Mouse (Mus musculus) limb, embryonic 14.5 days (tissue): Measurements from ENCODE around the gene Lyrm9. TPM values are rescaled to one million over a fixed set of nuclear protein-coding genes. Genes with fewer than 3 reads are reported as not detected.

Experiments used
- ATAC-seq: fragments of 200-750 bp; cut with Nextera tagmentation; 2 replicates; pipeline ENCODE4 v1.8.0; 2017; ENCODE audit warnings: low read depth, moderate number of reproducible peaks, moderate TSS enrichment; ENCODE audit not compliant: low FRiP score
- DNase-seq: peaks from one replicate; pipeline ENCODE4 v3.0.0-alpha.2; 2015; ENCODE audit warnings: low spot score
- H3K27ac ChIP-seq: fragments of 300-500 bp; sonication (generic); replicated peaks from 2 replicates; pipeline ENCODE4 v1.5.1; 2014; ENCODE audit warnings: low read depth, mild to moderate bottlenecking, low read length, moderate library complexity, mixed read lengths
- H3K27me3 ChIP-seq: fragments of 300-500 bp; sonication (generic); 2 replicates; pipeline ENCODE4 v1.6.1; 2014; ENCODE audit warnings: low read length, mixed read lengths; ENCODE audit not compliant: control insufficient read depth, insufficient read depth
- H3K36me3 ChIP-seq: fragments of 300-500 bp; sonication (generic); 2 replicates; pipeline ENCODE4 v1.6.1; 2014; ENCODE audit warnings: mild to moderate bottlenecking, low read length, moderate library complexity, mixed read lengths; ENCODE audit not compliant: control insufficient read depth, insufficient read depth
- H3K4me1 ChIP-seq: fragments of 300-500 bp; sonication (generic); 2 replicates; pipeline ENCODE4 v1.6.1; 2014; ENCODE audit warnings: antibody characterized with exemption, low read length, mixed read lengths; ENCODE audit not compliant: control insufficient read depth, insufficient read depth
- H3K4me2 ChIP-seq: fragments of 300-500 bp; sonication (generic); replicated peaks from 2 replicates; pipeline ENCODE4 v1.6.1; 2014; ENCODE audit warnings: low read depth, mild to moderate bottlenecking, low read length, moderate library complexity; ENCODE audit not compliant: severe bottlenecking
- H3K4me3 ChIP-seq: fragments of 300-500 bp; sonication (generic); replicated peaks from 2 replicates; pipeline ENCODE4 v1.5.1; 2014; ENCODE audit warnings: low read length
- H3K9ac ChIP-seq: fragments of 300-500 bp; sonication (generic); 2 replicates; pipeline ENCODE4 v1.6.1; 2014; ENCODE audit warnings: mild to moderate bottlenecking, low read depth, low read length, moderate library complexity; ENCODE audit not compliant: severe bottlenecking
- H3K9me3 ChIP-seq: fragments of 300-500 bp; sonication (generic); 2 replicates; pipeline ENCODE4 v1.6.1; 2016; ENCODE audit warnings: low read length; ENCODE audit not compliant: control insufficient read depth
- POLR2A ChIP-seq: fragments of 200-500 bp; IDR thresholded peaks from 2 replicates; pipeline ENCODE4 v1.8.0; 2012; ENCODE audit warnings: inconsistent platforms, mild to moderate bottlenecking, moderate library complexity, borderline replicate concordance; ENCODE audit not compliant: insufficient read depth, insufficient read length; ENCODE audit errors: extremely low read depth
- WGBS: fragments of 180-500 bp; shearing (Covaris S2); extraction: QIAGEN DNeasy Blood & Tissue Kit; methylation state at CpG from one replicate; pipeline ENCODE4 v1.1.7; 2014; 5-methylcytosine and 5-hydroxymethylcytosine counted together
- polyA plus RNA-seq, 2 experiments: library from polyadenylated mRNA; depleted of rRNA in 1 of 2; stranded (reverse) in 1 of 2; unstranded in 1 of 2; fragments of >200 nt; fragmentation: Nextera tagmentation in 1 of 2; extraction: Ambion mirVana in 1 of 2; gene quantifications; 2 replicates each; pipeline versions ENCODE4 v1.2.1 to v1.2.3; 2012 to 2014

The Lyrm9 gene
- polyA plus RNA-seq, 2 experiments, result 10.1 to 15.1 TPM

GRCm38 (mm10) chr11:78805198-78805597, 21.2 kb upstream of the Lyrm9 start:
- DNase-seq (no peak), ATAC-seq (no peak)
- Histone ChIP-seq H3K27ac (no peak overlapping the region), H3K9me3 (no peaks in the 10 kb centered on the region), H3K27me3 (no peaks in the 10 kb centered on the region), H3K4me2 (no peak overlapping the region), H3K4me3 (no peak overlapping the region), H3K9ac (no peak overlapping the region), H3K4me1 (no peaks in the 10 kb centered on the region), H3K36me3 (no peaks in the 10 kb centered on the region)
- WGBS, result 67% methylated on average over 6 of the region's 6 CpGs
- no peak for TF ChIP-seq POLR2A

- TF ChIP-seq POLR2A, result no peak
- Histone ChIP-seq H3K4me3 (no peak overlapping the region), H3K36me3 (no peaks in the 10 kb centered on the region), H3K27ac (no peak overlapping the region), H3K27me3 (no peaks in the 10 kb centered on the region), H3K9ac (no peak overlapping the region), H3K4me2 (no peak overlapping the region), H3K4me1 (no peaks in the 10 kb centered on the region), H3K9me3 (no peaks in the 10 kb centered on the region)
- ATAC-seq (no peak), DNase-seq (no peak)
- 39% methylated on average over 9 of the region's 9 CpGs for WGBS
Observed at GRCm38 (mm10) chr11:78805691-78806137, 20.7 kb upstream of the Lyrm9 start.

GRCm38 (mm10) chr11:78807341-78808108, 18.9 kb upstream of the Lyrm9 start:
- Histone ChIP-seq H3K36me3 (no peaks in the 10 kb centered on the region), H3K9me3 (no peaks in the 10 kb centered on the region), H3K27ac (no peak overlapping the region), H3K4me1 (no peaks in the 10 kb centered on the region), H3K4me2 (no peak overlapping the region), H3K27me3 (no peaks in the 10 kb centered on the region), H3K9ac (no peak overlapping the region), H3K4me3 (no peak overlapping the region)
- TF ChIP-seq POLR2A, result no peak
- ATAC-seq (no peak), DNase-seq (no peak)
- 57% methylated on average over 6 of the region's 6 CpGs for WGBS

- no peaks in the 10 kb centered on the region for H3K36me3 ChIP-seq
- H3K4me3 ChIP-seq, result no peak overlapping the region
- DNase-seq (no peak), ATAC-seq (no peak)
- no peak overlapping the region for H3K4me2 ChIP-seq
- H3K27me3 ChIP-seq, result no peaks in the 10 kb centered on the region
- TF ChIP-seq POLR2A, result no peak
- peaks cover 3% of the 10 kb centered on the region; the same call in 1 of the 2 replicates for H3K4me1 ChIP-seq
- no peak overlapping the region for H3K27ac ChIP-seq
- H3K9me3 ChIP-seq, result no peaks in the 10 kb centered on the region
- H3K9ac ChIP-seq, result no peak overlapping the region
Observed at GRCm38 (mm10) chr11:78809398-78809797, 17.0 kb upstream of the Lyrm9 start.

GRCm38 (mm10) chr11:78814461-78814941, 11.9 kb upstream of the Lyrm9 start:
- WGBS, result 70% methylated on average over 7 of the region's 7 CpGs
- H3K9me3 ChIP-seq, result no peaks in the 10 kb centered on the region
- no peaks in the 10 kb centered on the region for H3K36me3 ChIP-seq
- no peak overlapping the region for H3K4me2 ChIP-seq
- TF ChIP-seq POLR2A, result no peak
- H3K9ac ChIP-seq, result no peak overlapping the region
- DNase-seq, result no peak
- H3K27ac ChIP-seq, result no peak overlapping the region
- peaks cover 3% of the 10 kb centered on the region; the same call in 1 of the 2 replicates for H3K4me1 ChIP-seq
- ATAC-seq, result no peak
- H3K27me3 ChIP-seq, result no peaks in the 10 kb centered on the region
- no peak overlapping the region for H3K4me3 ChIP-seq
